Mouse (Mus musculus) kidney, embryonic 16.5 days (tissue): ENCODE results near the gene Gm13288. TPM values are rescaled to one million over a fixed set of nuclear protein-coding genes. Genes with fewer than 3 reads are reported as not detected.
"Not testable (repeated sequence)": the region's sequence is repeated elsewhere in the genome, so short reads cannot be mapped to it uniquely, and the experiment has no call there.

Experiments
- ATAC-seq: fragments of 200-750 bp; cut with Nextera tagmentation; 2 replicates; pipeline ENCODE4 v1.8.0; 2017; ENCODE audit warnings: moderate TSS enrichment; ENCODE audit not compliant: low FRiP score, low TSS enrichment
- H3K27ac ChIP-seq: fragments of 300-500 bp; sonication (generic); 2 replicates; pipeline ENCODE4 v1.5.1; 2014; ENCODE audit warnings: low read length
- H3K27me3 ChIP-seq: fragments of 300-500 bp; sonication (generic); 2 replicates; pipeline ENCODE4 v1.6.1; 2014; ENCODE audit warnings: low read length, control low read depth, mixed read lengths; ENCODE audit not compliant: insufficient read depth
- H3K36me3 ChIP-seq: fragments of 300-500 bp; sonication (generic); 2 replicates; pipeline ENCODE4 v1.6.1; 2014; ENCODE audit warnings: low read length, control low read depth, mixed read lengths; ENCODE audit not compliant: insufficient read depth
- H3K4me1 ChIP-seq: fragments of 300-500 bp; sonication (generic); 2 replicates; pipeline ENCODE4 v1.6.1; 2014; ENCODE audit warnings: low read length, control low read depth, mixed read lengths; ENCODE audit not compliant: insufficient read depth
- H3K4me2 ChIP-seq: fragments of 300-500 bp; sonication (generic); replicated peaks from 2 replicates; pipeline ENCODE4 v1.6.1; 2014; ENCODE audit warnings: low read depth, low read length
- H3K4me3 ChIP-seq: fragments of 300-500 bp; sonication (generic); 2 replicates; pipeline ENCODE4 v1.5.1; 2014; ENCODE audit warnings: mild to moderate bottlenecking, low read length
- H3K9ac ChIP-seq: fragments of 300-500 bp; sonication (generic); replicated peaks from 2 replicates; pipeline ENCODE4 v1.6.1; 2014; ENCODE audit warnings: low read length
- H3K9me3 ChIP-seq: fragments of 300-500 bp; sonication (generic); 2 replicates; pipeline ENCODE4 v1.6.1; 2016; ENCODE audit warnings: low read length, control low read depth
- WGBS: fragments of 180-500 bp; shearing (Covaris S2); extraction: QIAGEN DNeasy Blood & Tissue Kit; methylation state at CpG from one replicate; pipeline ENCODE4 v1.1.7; 2014; 5-methylcytosine and 5-hydroxymethylcytosine counted together
- polyA plus RNA-seq: library from polyadenylated mRNA; unstranded; fragments of >200 nt; fragmentation: Nextera tagmentation; extraction: Ambion mirVana; gene quantifications from 2 replicates; pipeline ENCODE4 v1.2.1, GENCODE M21; 2015

The Gm13288 gene
- polyA plus RNA-seq, 1 experiment from 2014 or later: 0.05 TPM

DNA sequence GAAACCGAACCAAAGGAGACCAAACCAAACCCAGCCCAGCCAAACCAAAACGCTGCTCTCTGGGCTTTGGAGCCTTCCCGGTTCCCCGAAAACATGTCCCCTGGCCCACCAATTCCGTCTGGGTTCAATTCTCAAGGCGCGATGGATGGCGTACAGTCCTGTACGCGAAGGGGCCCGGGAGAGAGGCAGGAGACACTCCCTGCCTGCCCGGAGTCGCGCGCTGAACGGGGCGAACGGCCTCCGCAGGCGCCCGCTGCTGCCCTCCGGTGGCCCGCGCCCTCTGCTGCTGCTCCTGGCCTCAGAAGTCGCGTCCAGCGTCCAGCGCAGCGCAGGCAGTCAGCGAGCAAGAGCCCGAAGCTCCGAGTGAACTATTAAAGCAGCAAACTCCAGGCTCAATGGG is 31.8 kb upstream of the Gm13288 start, which contains the start of gene Gm13290:
TSS of gene Gm13290 (plus strand) at position 301 of the 400 bp plus-strand sequence.
- H3K9ac ChIP-seq, H3K27ac ChIP-seq, H3K4me1 ChIP-seq, H3K4me2 ChIP-seq, H3K4me3 ChIP-seq, H3K36me3 ChIP-seq, ATAC-seq, H3K9me3 ChIP-seq, H3K27me3 ChIP-seq: not testable (repeated sequence)
- no CpG with 5 or more reads among the region's 32 CpGs for WGBS

DNA sequence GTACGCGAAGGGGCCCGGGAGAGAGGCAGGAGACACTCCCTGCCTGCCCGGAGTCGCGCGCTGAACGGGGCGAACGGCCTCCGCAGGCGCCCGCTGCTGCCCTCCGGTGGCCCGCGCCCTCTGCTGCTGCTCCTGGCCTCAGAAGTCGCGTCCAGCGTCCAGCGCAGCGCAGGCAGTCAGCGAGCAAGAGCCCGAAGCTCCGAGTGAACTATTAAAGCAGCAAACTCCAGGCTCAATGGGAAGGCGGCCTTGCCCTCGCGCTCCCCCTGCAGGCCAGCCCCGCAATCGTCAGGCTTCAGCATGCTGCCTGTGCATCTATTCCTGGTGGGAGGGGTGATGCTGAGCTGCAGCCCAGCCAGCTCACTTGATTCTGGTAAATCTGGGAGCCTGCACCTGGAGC is 28.7 kb upstream of the Gm13288 start, which contains the start of gene Gm13289:
TSS of gene Gm13289 (plus strand) at position 301 of the 400 bp plus-strand sequence.
- not testable (repeated sequence) for ATAC-seq, H3K9me3 ChIP-seq, H3K4me2 ChIP-seq, H3K27ac ChIP-seq, H3K4me3 ChIP-seq, H3K27me3 ChIP-seq, H3K36me3 ChIP-seq, H3K9ac ChIP-seq, H3K4me1 ChIP-seq
- WGBS: no CpG with 5 or more reads among the region's 29 CpGs

DNA sequence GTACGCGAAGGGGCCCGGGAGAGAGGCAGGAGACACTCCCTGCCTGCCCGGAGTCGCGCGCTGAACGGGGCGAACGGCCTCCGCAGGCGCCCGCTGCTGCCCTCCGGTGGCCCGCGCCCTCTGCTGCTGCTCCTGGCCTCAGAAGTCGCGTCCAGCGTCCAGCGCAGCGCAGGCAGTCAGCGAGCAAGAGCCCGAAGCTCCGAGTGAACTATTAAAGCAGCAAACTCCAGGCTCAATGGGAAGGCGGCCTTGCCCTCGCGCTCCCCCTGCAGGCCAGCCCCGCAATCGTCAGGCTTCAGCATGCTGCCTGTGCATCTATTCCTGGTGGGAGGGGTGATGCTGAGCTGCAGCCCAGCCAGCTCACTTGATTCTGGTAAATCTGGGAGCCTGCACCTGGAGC is 25.8 kb upstream of the Gm13288 start, which contains the start of gene Gm13272:
TSS of gene Gm13272 (plus strand) at position 301 of the 400 bp plus-strand sequence.
- not testable (repeated sequence) for H3K4me1 ChIP-seq, H3K4me3 ChIP-seq, H3K27me3 ChIP-seq, H3K36me3 ChIP-seq, H3K9me3 ChIP-seq, H3K4me2 ChIP-seq, H3K27ac ChIP-seq, ATAC-seq, H3K9ac ChIP-seq
- no CpG with 5 or more reads among the region's 29 CpGs for WGBS

DNA sequence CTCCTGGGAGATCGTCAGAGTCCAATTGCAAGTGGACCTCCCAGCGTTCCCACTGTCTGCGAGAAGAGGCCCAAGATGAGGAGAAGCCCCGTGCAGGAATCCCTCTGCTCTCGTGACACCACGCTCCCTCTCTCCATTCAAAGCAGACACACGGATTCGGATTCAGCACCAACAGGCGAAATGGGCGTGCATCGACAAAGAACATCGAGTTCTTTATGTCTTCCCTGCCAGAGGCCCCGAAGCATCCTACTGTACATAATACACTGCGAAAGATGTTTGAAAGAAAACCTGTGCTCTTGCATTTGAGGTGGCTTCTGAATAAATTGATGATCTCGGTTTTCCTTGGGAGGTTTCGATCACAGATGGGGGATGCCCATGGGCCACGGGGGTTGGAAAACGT is 25.0 kb upstream of the Gm13288 start:
- not testable (repeated sequence) for H3K9ac ChIP-seq, H3K4me3 ChIP-seq, H3K36me3 ChIP-seq, H3K27ac ChIP-seq, H3K4me2 ChIP-seq, ATAC-seq, H3K9me3 ChIP-seq, H3K27me3 ChIP-seq, H3K4me1 ChIP-seq
- 52% methylated on average over 14 of the region's 18 CpGs for WGBS

DNA sequence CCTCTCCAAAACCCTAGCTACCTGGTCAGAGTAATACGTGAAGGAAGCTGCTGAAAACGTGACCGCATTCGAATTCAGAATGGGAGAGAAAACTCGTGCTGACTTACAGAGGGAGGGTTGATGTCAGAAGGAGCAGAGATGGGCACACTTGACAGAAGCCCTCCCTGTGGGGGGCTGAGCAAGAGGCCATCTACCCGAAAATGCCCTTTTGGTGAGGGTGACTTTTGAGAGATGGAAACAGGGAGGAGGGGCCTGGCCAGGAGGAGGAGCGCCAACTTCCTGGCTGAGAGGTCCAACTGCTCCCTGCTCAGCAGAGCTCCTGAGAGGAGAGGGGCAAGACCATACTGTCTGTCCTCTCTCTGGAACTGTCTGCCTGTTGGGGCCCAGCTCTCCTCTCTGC is 23.5 kb upstream of the Gm13288 start, which contains the start of gene Ifnz:
TSS of gene Ifnz (plus strand) at position 301 of the 400 bp plus-strand sequence.
- 0 out of 2 replicates have a peak within 1 kb of the TSS, but pooled peaks have one; percentile 56 for H3K27ac ChIP-seq
- WGBS: 16% methylated on average over 3 of the region's 7 CpGs
- peak within 1 kb of the TSS; percentile 22; the same call in 1 of the 2 replicates for H3K4me3 ChIP-seq

DNA sequence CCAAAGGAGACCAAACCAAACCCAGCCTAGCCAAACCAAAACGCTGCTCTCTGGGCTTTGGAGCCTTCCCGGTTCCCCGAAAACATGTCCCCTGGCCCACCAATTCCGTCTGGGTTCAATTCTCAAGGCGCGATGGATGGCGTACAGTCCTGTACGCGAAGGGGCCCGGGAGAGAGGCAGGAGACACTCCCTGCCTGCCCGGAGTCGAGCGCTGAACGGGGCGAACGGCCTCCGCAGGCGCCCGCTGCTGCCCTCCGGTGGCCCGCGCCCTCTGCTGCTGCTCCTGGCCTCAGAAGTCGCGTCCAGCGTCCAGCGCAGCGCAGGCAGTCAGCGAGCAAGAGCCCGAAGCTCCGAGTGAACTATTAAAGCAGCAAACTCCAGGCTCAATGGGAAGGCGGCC is 23.0 kb upstream of the Gm13288 start:
- 0% methylated on average over 1 of the region's 31 CpGs for WGBS
- H3K27ac ChIP-seq: 0 out of 2 replicates have a peak overlapping the region, but pooled peaks have one; percentile 56

More for the DNA sequence above, 23.5 kb upstream of the Gm13288 start, which contains the start of gene Ifnz:
- H3K27me3 ChIP-seq, ATAC-seq, H3K9me3 ChIP-seq, H3K4me1 ChIP-seq, H3K9ac ChIP-seq, H3K36me3 ChIP-seq: not testable (repeated sequence)
- H3K4me2 ChIP-seq: peak within 1 kb of the TSS; percentile 42

DNA sequence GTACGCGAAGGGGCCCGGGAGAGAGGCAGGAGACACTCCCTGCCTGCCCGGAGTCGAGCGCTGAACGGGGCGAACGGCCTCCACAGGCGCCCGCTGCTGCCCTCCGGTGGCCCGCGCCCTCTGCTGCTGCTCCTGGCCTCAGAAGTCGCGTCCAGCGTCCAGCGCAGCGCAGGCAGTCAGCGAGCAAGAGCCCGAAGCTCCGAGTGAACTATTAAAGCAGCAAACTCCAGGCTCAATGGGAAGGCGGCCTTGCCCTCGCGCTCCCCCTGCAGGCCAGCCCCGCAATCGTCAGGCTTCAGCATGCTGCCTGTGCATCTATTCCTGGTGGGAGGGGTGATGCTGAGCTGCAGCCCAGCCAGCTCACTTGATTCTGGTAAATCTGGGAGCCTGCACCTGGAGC is 19.9 kb upstream of the Gm13288 start, which contains the start of gene Gm13276:
TSS of gene Gm13276 (plus strand) at position 301 of the 400 bp plus-strand sequence.
- not testable (repeated sequence) for H3K4me2 ChIP-seq, H3K9ac ChIP-seq, H3K27ac ChIP-seq, H3K9me3 ChIP-seq, H3K36me3 ChIP-seq, ATAC-seq, H3K4me1 ChIP-seq, H3K4me3 ChIP-seq, H3K27me3 ChIP-seq
- WGBS: no CpG with 5 or more reads among the region's 27 CpGs

More for the DNA sequence above, 23.0 kb upstream of the Gm13288 start:
- H3K4me3 ChIP-seq: peak overlapping the region; percentile 22; the same call in 1 of the 2 replicates
- peak overlapping the region; percentile 42 for H3K4me2 ChIP-seq
- ATAC-seq, H3K4me1 ChIP-seq, H3K27me3 ChIP-seq, H3K9ac ChIP-seq, H3K36me3 ChIP-seq, H3K9me3 ChIP-seq: not testable (repeated sequence)

DNA sequence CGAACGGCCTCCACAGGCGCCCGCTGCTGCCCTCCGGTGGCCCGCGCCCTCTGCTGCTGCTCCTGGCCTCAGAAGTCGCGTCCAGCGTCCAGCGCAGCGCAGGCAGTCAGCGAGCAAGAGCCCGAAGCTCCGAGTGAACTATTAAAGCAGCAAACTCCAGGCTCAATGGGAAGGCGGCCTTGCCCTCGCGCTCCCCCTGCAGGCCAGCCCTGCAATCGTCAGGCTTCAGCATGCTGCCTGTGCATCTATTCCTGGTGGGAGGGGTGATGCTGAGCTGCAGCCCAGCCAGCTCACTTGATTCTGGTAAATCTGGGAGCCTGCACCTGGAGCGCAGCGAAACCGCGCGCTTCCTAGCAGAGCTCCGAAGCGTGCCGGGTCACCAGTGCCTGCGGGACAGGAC is 16.9 kb upstream of the Gm13288 start, which contains the start of gene Gm13277:
TSS of gene Gm13277 (plus strand) at position 231 of the 400 bp plus-strand sequence.
- not testable (repeated sequence) for H3K9me3 ChIP-seq, H3K4me3 ChIP-seq, H3K27me3 ChIP-seq, H3K27ac ChIP-seq, H3K4me1 ChIP-seq, H3K9ac ChIP-seq, H3K36me3 ChIP-seq, H3K4me2 ChIP-seq, ATAC-seq
- 0% methylated on average over 2 of the region's 28 CpGs for WGBS

DNA sequence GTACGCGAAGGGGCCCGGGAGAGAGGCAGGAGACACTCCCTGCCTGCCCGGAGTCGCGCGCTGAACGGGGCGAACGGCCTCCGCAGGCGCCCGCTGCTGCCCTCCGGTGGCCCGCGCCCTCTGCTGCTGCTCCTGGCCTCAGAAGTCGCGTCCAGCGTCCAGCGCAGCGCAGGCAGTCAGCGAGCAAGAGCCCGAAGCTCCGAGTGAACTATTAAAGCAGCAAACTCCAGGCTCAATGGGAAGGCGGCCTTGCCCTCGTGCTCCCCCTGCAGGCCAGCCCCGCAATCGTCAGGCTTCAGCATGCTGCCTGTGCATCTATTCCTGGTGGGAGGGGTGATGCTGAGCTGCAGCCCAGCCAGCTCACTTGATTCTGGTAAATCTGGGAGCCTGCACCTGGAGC is 14.1 kb upstream of the Gm13288 start, which contains the start of gene Gm13278:
TSS of gene Gm13278 (plus strand) at position 301 of the 400 bp plus-strand sequence.
- WGBS: no CpG with 5 or more reads among the region's 28 CpGs
- ATAC-seq, H3K9ac ChIP-seq, H3K4me2 ChIP-seq, H3K27ac ChIP-seq, H3K4me3 ChIP-seq, H3K36me3 ChIP-seq, H3K9me3 ChIP-seq, H3K4me1 ChIP-seq, H3K27me3 ChIP-seq: not testable (repeated sequence)

DNA sequence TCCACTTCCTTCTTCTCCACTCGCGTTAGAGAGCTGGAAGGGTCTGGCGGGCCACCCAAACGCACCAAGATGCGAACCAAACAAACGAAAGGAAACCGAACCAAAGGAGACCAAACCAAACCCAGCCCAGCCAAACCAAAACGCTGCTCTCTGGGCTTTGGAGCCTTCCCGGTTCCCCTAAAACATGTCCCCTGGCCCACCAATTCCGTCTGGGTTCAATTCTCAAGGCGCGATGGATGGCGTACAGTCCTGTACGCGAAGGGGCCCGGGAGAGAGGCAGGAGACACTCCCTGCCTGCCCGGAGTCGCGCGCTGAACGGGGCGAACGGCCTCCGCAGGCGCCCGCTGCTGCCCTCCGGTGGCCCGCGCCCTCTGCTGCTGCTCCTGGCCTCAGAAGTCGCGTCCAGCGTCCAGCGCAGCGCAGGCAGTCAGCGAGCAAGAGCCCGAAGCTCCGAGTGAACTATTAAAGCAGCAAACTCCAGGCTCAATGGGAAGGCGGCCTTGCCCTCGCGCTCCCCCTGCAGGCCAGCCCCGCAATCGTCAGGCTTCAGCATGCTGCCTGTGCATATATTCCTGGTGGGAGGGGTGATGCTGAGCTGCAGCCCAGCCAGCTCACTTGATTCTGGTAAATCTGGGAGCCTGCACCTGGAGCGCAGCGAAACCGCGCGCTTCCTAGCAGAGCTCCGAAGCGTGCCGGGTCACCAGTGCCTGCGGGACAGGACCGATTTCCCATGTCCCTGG is 11.2 kb upstream of the Gm13288 start, which contains the start of gene Gm13275:
TSS of gene Gm13275 (plus strand) at position 552 of the 740 bp plus-strand sequence.
- H3K27ac ChIP-seq, H3K4me2 ChIP-seq, H3K9ac ChIP-seq, H3K4me3 ChIP-seq, H3K9me3 ChIP-seq, H3K4me1 ChIP-seq, H3K36me3 ChIP-seq, ATAC-seq, H3K27me3 ChIP-seq: not testable (repeated sequence)
- 0% methylated on average over 10 of the region's 52 CpGs for WGBS
